Mouse (Mus musculus): ENCODE results near the gene Scn2a. TPM values are rescaled to one million over a fixed set of nuclear protein-coding genes. Genes with fewer than 3 reads are reported as not detected.

Gene Scn2a
- 0.11 and 0.12 TPM in 2 replicates for polyA plus RNA-seq (2012; rRNA removed)

DNA sequence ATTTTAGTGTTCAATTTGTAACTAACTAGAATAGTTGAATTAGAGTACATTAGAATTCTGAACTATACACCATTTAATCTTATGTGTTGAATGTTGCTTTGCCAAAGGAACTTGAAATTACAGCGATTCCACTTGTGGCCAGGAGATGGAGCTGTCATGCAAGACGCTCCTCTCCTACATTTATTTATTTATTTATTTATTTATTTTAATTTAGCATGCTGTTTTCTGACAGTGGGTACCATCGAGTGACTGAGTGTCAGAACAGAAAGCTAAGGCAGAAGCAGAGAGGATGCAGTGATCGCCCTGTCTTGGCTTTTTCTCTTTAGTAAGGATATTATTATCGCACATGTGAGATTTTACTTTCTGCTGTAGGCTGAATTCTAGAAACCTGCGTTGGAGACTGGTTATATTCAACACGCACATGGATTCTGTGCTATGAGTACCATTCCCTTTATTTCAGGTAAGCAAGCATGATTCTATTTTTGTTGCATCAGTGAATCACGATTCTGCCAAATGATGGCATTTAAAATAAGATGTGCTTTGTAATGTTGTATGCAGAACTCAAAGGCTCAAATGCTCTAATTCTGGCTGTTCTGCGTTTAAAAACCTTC is at the start of gene Scn2a:
Gene Scn2a, plus strand, starts transcription at position 216 of the 611 bp plus-strand sequence.
- no peak for DNase-seq (ENCODE audit: low read depth, low spot score)
- 50% methylated on average over 9 of the region's 9 CpGs for WGBS

- DNase-seq (ENCODE audit: low read depth, low spot score), result no peak
- WGBS, result 72% methylated on average over 5 of the region's 5 CpGs
Observed at GRCm38 (mm10) chr2:65587679-65588078, 32.9 kb upstream of the Scn2a start.

GRCm38 (mm10) chr2:65607813-65608212 is 12.8 kb upstream of the Scn2a start:
- no peak for DNase-seq (ENCODE audit: low read depth, low spot score)

DNA sequence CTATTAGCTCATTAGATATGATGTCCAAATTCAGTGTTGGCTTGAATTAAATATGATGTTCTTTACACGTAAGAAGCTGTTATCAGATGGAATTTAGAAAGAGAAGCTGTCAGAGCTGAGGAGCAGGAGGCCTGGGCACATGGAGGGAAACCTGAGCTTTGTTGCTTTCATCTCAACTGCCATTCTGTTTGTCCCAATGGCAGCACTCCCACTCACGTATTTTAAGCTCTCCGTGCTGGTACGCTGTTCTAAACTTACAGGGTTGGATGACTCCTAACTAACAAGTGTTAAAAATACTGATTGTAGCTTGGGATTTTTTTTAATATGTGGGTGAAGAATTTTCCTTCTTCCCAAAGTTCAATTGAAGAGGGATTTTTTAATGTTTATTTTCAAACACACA is 8.7 kb upstream of the Scn2a start:
- WGBS, result 78% methylated on average over 4 of the region's 4 CpGs
- no peak for DNase-seq (ENCODE audit: low read depth, low spot score)

- WGBS, result 16% methylated on average over 5 of the region's 5 CpGs
- DNase-seq (ENCODE audit: low read depth, low spot score), result no peak
Observed at GRCm38 (mm10) chr2:65619781-65620180, 790 bp upstream of the Scn2a start.

GRCm38 (mm10) chr2:65621254-65621653 is 683 bp downstream of the Scn2a start:
- DNase-seq (ENCODE audit: low read depth, low spot score), result no peak
- 66% methylated on average over 5 of the region's 5 CpGs for WGBS

GRCm38 (mm10) chr2:65621838-65622237 is 1.3 kb downstream of the Scn2a start:
- no peak for DNase-seq (ENCODE audit: low read depth, low spot score)
- WGBS, result 77% methylated on average over 5 of the region's 5 CpGs

GRCm38 (mm10) chr2:65652636-65653035 is 32.1 kb downstream of the Scn2a start:
- no peak for DNase-seq (ENCODE audit: low read depth, low spot score)
- 79% methylated on average over 7 of the region's 7 CpGs for whole genome bisulfite sequencing

GRCm38 (mm10) chr2:65657031-65657430 is 36.5 kb downstream of the Scn2a start:
- DNase-seq (ENCODE audit: low read depth, low spot score), result no peak
- 43% methylated on average over 4 of the region's 4 CpGs for WGBS

- DNase-seq (ENCODE audit: low read depth, low spot score), result no peak
- WGBS, result 68% methylated on average over 8 of the region's 8 CpGs
Observed at GRCm38 (mm10) chr2:65658430-65658829, 37.9 kb downstream of the Scn2a start.

- no peak for DNase-seq (ENCODE audit: low read depth, low spot score)
Observed at GRCm38 (mm10) chr2:65663892-65664291, 43.3 kb downstream of the Scn2a start.

GRCm38 (mm10) chr2:65664481-65664880 is 43.9 kb downstream of the Scn2a start:
- 93% methylated on average over 1 of the region's 1 CpGs for WGBS
- no peak for DNase-seq (ENCODE audit: low read depth, low spot score)

GRCm38 (mm10) chr2:65665180-65665579 is 44.6 kb downstream of the Scn2a start:
- WGBS, result 54% methylated on average over 4 of the region's 4 CpGs
- no peak for DNase-seq (ENCODE audit: low read depth, low spot score)

DNA sequence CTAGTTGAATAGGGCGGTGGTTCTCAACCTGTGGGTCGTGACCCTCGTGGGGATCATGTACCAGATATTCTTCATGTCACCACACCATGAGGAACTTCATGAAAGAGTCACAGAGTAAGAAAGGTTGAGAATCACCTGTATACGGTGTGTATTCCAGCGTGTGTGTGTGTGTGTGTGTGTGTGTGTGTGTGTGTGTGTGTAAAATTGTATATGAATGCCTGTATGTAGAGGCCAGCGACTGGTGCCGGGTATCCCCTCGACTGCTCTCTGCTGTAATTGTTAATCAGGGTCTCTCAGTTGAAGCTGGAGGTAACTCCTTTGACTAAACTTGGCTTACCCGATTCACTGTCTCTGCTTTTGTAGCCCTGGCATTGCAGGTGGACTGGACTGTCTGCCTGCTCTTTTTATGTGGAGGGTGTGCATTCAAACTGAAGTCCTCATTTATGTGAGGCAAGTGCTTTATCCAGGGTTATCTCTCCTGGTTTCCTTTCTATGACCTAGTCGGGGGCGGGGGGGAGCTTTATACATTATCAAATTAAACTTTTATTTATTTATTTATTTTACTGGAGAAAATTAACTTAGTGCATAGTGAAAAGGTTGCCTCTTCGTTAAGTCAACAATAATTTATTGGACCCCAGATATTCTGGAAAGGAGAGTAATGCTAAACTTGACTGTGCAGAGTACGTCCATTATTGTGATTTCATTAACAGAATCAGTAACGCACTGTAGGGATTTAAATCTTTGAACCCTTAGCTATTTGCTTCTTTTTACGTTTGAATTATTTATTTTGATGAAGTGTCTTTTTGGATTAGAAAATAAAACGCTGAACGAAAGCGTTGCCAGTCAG is 47.2 kb downstream of the Scn2a start:
- no peak for DNase-seq (ENCODE audit: low read depth, low spot score)
- WGBS, result 49% methylated on average over 18 of the region's 18 CpGs

- 22% methylated on average over 12 of the region's 12 CpGs for WGBS
- DNase-seq (ENCODE audit: low read depth, low spot score), result peak; percentile 1
Observed at GRCm38 (mm10) chr2:65668437-65669135, 48.0 kb downstream of the Scn2a start.

- DNase-seq (ENCODE audit: low read depth, low spot score), result no peak
- WGBS, result 65% methylated on average over 8 of the region's 8 CpGs
Observed at GRCm38 (mm10) chr2:65669561-65669960, 49.0 kb downstream of the Scn2a start.

GRCm38 (mm10) chr2:65670153-65670817 is 49.7 kb downstream of the Scn2a start:
- WGBS, result 66% methylated on average over 12 of the region's 12 CpGs
- DNase-seq (ENCODE audit: low read depth, low spot score), result no peak

- no peak for DNase-seq (ENCODE audit: low read depth, low spot score)
Observed at GRCm38 (mm10) chr2:65679621-65680020, 59.0 kb downstream of the Scn2a start.

GRCm38 (mm10) chr2:65685151-65685550 is 64.6 kb downstream of the Scn2a start:
- WGBS, result 38% methylated on average over 3 of the region's 3 CpGs
- no peak for DNase-seq (ENCODE audit: low read depth, low spot score)

More at GRCm38 (mm10) chr2:65679621-65680020, 59.0 kb downstream of the Scn2a start:
- WGBS, result 72% methylated on average over 4 of the region's 4 CpGs
